Mouse (Mus musculus): Measurements from ENCODE around the gene Cpne8.

Cpne8 gene

GRCm38 (mm10) chr15:90678985-90679759, at the start of gene Cpne8:
Gene Cpne8 (minus strand): TSS chr15:90679432.
- DNase-seq (ENCODE audit: low spot score) = no peak

DNA sequence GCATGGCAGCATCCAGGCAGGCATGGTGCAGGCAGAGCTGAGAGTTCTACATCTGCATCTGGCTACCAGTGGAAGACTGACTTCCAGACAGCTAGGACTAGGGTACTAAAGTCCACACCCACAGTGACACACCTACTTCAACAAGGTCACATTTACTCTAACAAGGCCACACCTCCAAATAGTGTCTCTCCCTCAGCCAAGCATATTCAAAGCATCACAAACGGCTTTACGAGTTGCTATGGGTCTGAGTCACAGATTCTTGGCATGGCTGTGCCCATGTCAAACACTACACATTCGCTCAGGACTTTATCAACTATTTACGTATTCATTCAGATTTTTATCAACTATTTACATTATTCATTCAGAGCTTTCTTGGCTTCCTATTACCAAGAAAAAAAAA, 38.5 kb upstream of the Cpne8 start:
- DNase-seq (ENCODE audit: low spot score) = no peak

GRCm38 (mm10) chr15:90709296-90709695, 30.1 kb upstream of the Cpne8 start:
- no peak for DNase-seq (ENCODE audit: low spot score)

DNA sequence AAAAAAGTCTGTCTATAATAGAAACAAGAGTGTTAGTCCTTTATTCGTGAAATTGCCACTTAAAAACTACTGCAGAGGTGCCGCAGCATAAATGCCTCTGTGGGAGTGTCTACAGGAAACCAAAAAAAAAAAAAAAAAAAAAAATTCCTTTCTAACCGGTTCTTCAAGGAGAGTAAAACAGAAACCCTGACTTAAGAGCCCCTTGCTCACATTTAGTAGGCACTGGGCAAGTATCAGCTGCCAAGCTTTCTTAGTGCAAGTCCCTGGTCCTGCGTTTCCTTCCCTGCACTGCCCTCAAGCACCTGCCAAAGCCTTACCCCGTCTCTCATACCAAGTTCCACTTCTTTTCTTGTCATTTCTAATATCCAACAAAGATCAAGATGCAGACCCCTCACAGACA, 25.1 kb upstream of the Cpne8 start:
- no peak for DNase-seq (ENCODE audit: low spot score)

DNA sequence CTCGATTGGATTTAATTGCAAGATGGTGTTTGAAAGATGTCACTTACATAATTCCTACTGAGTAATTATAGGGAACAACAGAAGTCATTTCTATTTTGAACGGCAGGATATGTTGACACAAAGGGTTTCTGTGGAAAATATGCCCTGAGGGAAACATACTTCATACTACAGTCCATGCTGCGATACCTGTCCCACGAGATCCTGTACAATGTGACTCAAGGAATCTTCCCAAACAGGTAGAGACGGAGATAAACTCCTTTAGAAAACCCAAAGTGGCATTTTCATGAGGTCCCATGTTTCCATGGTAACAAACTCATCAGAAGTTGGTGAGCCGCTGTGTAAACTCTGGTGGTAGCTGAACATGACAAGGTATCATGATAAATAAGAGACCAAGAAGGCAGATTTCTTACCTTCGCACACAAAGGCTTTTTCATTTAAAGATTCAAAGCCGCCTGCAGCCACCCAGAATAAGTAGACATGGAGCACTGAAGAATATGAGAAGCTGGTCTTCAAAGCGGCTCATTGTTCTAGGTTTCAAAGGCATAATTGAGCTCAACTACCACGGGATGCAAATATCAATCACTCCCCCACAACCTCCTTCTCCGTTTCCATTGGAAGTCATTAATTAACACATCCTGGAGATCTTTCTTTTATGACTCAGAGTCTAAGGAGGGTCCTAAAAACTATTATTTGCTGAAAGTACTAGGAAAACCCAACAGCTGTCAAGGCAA, 24.4 kb upstream of the Cpne8 start:
- no peak for DNase-seq (ENCODE audit: low spot score)

GRCm38 (mm10) chr15:90686770-90687169, 7.5 kb upstream of the Cpne8 start:
- no peak for DNase-seq (ENCODE audit: low spot score)

DNA sequence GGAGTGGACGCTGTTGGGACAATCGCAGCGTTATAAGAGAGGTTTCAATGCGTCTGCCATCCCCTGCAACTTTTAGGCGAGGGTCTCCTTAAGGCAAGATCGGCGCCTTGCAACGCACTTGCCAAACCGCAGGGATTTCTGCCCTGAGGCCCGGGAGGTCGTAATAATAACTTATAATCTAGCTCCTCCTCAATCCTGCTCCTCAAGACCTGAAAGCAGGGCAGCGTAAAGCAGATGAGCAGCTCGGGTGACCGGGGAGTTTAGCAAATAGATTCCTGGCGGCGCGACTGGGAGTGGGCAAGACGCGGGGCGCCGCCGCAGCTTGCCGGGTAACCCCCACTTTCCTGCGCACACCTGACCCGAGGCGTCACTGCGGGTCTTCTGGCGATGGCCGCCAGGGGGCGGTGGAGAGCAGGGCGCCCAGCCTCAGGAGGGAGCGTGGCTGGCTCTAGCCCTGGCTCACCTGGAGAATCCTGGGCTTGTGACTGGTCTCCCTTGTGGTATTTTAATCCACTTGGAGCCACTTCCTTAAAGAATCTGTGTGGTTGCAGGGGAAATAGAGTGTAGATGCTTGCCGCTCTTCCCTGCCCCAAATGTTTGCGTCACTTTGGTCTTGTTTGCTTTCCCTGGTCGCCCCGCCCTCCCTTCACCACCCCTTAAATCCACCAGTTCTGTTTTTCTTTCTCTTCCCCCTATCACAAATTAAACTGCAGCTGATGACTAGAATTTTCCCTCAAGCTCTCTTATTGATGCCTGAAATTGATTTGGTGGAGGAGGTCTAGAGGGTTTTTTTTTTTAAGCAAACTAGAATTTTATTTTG, 738 bp upstream of the Cpne8 start:
- peak; percentile 14 for DNase-seq (ENCODE audit: low spot score)

- no peak for DNase-seq (ENCODE audit: low spot score)
Measured at GRCm38 (mm10) chr15:90678488-90678887, 744 bp downstream of the Cpne8 start.

- DNase-seq (ENCODE audit: low spot score) = no peak
Measured at GRCm38 (mm10) chr15:90669494-90669893, 9.7 kb downstream of the Cpne8 start.

GRCm38 (mm10) chr15:90666893-90667292, 12.3 kb downstream of the Cpne8 start:
- no peak for DNase-seq (ENCODE audit: low spot score)

- no peak for DNase-seq (ENCODE audit: low spot score)
Measured at GRCm38 (mm10) chr15:90664615-90665014, 14.6 kb downstream of the Cpne8 start.

DNA sequence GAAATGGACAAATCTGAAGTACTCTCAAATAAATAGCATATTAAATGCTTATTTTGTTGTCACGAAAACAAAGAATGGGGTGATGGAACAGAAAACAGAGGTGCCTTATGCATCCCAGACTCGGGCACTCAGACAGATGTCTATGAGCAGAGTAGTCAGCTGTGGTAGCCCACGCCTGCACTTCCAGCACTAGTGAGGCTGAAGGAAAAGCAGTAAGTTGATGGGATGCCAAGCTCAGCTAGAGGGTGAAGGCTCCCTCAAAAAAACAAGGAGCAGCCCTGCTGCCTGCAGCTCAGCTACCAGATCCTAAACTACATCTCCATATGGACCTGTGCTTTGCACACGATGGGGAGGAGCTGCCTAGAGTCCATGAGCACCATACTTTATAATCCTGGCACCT, 15.6 kb downstream of the Cpne8 start:
- DNase-seq (ENCODE audit: low spot score) = no peak

DNA sequence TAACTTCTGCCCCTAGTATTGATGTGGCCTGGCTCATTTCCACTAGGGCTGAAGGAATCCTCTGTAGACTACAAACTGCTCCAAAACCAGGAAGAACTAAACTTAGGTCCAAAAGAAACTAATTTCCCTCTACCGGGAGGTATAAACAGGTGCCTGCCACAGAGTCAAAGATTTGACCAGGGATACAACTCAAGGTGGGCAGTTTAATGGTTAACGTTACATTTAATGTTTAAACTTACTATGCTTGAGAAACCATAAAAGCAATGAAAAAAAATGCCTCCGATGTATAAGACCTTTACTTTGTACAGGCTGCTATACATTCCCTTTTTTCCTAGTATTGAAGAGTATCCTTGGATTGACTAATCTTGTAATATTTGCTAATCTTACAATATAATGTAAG, 18.5 kb downstream of the Cpne8 start:
- DNase-seq (ENCODE audit: low spot score) = no peak

GRCm38 (mm10) chr15:90658053-90658452, 21.2 kb downstream of the Cpne8 start:
- DNase-seq (ENCODE audit: low spot score) = no peak

DNA sequence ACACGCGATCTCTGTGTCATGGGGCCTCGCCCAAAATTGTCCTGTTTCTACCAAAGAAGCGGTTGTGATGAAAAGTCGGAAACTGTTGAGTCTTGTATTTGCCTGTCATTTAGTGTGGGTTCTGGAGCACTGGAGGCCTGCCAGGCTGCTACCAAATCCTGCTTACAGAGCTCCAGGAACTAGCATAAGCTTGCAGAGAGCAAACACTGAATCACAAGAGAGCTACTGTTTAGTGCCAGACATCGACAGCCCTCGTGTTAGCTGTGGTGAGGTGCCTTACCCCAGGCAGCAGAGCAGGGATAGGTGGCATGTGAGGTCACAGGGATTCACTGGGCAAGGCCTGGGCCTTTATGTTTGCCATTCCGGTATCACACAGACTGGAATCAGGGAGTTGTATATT, 22.7 kb downstream of the Cpne8 start:
- no peak for DNase-seq (ENCODE audit: low spot score)

- DNase-seq (ENCODE audit: low spot score) = no peak
Measured at GRCm38 (mm10) chr15:90647011-90647577, 32.1 kb downstream of the Cpne8 start.

DNA sequence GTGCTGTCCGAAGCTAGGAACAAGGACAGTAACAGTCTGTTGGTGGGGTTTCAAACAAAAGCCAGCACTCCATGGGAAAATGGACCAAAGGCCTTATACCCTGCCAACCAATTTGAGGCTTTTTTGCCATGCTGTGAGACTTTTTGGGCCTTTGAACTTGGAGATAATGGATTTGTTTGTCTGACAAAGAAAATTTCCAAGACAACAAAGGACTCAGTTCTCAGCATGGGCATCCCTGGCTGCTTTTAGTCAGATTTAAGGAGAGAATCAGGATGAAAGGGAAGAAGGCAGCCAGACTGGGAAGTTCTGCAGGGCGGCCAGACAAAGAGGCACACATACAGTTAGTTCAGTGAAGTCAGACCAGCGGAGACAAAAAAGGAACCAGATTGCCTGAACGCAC, 32.9 kb downstream of the Cpne8 start:
- DNase-seq (ENCODE audit: low spot score) = no peak

- no peak for DNase-seq (ENCODE audit: low spot score)
Measured at GRCm38 (mm10) chr15:90645828-90646227, 33.4 kb downstream of the Cpne8 start.

DNA sequence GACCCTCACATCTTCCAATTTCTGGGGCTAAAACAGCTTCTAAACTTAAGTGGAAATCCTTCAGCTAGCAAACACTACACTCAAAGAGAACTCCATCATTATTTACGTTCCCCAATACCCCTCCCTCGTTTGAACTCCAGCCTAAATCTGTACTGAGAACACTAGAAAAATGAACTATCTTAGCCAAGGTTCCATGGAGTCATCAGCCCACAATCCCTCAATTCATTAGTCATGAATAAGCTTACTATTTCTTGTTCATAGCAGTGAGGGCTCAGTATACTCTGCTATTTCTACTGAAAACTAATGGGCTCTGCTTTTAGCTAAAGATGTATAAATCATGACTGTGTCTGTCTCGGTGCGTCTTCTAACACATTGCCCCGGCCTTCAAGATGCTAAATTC, 55.0 kb downstream of the Cpne8 start:
- no peak for DNase-seq (ENCODE audit: low spot score)

GRCm38 (mm10) chr15:90622005-90622404, 57.2 kb downstream of the Cpne8 start:
- DNase-seq (ENCODE audit: low spot score) = no peak

- DNase-seq (ENCODE audit: low spot score) = no peak
Measured at GRCm38 (mm10) chr15:90619736-90620135, 59.5 kb downstream of the Cpne8 start.

GRCm38 (mm10) chr15:90616116-90616798, 63.0 kb downstream of the Cpne8 start:
- DNase-seq (ENCODE audit: low spot score) = no peak
